Mouse (Mus musculus) bone marrow, adult 2 months (tissue): ENCODE measurements around the gene Fcamr.

Experiments
- CTCF ChIP-seq: fragments of 200-500 bp; IDR thresholded peaks from 2 replicates; pipeline ENCODE4 v1.5.1; 2011; ENCODE audit warnings: low read length, control low read depth; ENCODE audit not compliant: control insufficient read depth, insufficient read depth
- POLR2A ChIP-seq: fragments of 200-500 bp; IDR thresholded peaks from 2 replicates; pipeline ENCODE4 v1.6.1; 2011; ENCODE audit warnings: low read depth, mild to moderate bottlenecking, control low read depth, low read length, borderline replicate concordance; ENCODE audit not compliant: control insufficient read depth

DNA sequence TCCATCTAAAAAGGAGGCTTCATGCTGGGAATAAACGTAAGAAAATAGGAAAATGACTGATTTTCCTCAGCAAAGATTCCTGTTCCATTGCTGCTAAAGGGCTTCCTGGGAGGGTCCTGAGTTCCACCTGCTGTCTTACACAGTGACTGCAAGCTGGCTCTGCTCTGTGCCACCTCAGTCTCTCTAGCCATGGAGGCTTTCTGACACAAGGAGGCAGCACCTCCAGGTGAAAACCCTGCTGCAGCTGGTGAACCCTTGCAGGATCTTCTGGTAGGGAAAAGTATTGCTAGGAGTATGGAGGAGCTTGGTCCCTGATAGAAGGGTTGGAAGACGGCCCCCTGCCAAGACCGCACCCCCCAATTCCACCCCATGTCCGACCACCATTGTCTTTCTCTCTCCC, 13.7 kb upstream of the Fcamr start:
- TF ChIP-seq CTCF (peak; percentile 43; the same call in 1 of the 2 replicates), POLR2A (no peak)
